Mouse (Mus musculus): Measurements from ENCODE around the gene Treml2.
"Not testable (repeated sequence)": the region's sequence is repeated elsewhere in the genome, so short reads cannot be mapped to it uniquely, and the experiment has no call there.

Treml2 gene

GRCm38 (mm10) chr17:48350681-48351193 is 51.4 kb downstream of the Treml2 start:
- DNase-seq (ENCODE audit: low spot score) = no peak

GRCm38 (mm10) chr17:48352976-48353375 is 53.7 kb downstream of the Treml2 start:
- not testable (repeated sequence) for DNase-seq (ENCODE audit: low spot score)

GRCm38 (mm10) chr17:48355822-48356221 is 56.5 kb downstream of the Treml2 start:
- no peak for DNase-seq (ENCODE audit: low spot score)

- DNase-seq (ENCODE audit: low spot score) = no peak
Observed at GRCm38 (mm10) chr17:48357892-48358291, 58.6 kb downstream of the Treml2 start.

GRCm38 (mm10) chr17:48359616-48360015 is 60.3 kb downstream of the Treml2 start, which contains the start of gene Treml1:
Gene Treml1 (plus strand): TSS chr17:48359916.
- DNase-seq (ENCODE audit: low spot score) = no peak

GRCm38 (mm10) chr17:48360462-48360861 is 61.2 kb downstream of the Treml2 start:
- DNase-seq (ENCODE audit: low spot score) = no peak
